Mouse (Mus musculus) kidney, postnatal 14 days (tissue): Measurements from ENCODE around the gene Gm13128.
"Not testable (repeated sequence)": the region's sequence is repeated elsewhere in the genome, so short reads cannot be mapped to it uniquely, and the experiment has no call there.

ENCODE experiments used
- DNase-seq: peaks from one replicate; pipeline ENCODE4 v3.0.0; 2022; ENCODE audit warnings: mixed read lengths

Gm13128 gene

DNA sequence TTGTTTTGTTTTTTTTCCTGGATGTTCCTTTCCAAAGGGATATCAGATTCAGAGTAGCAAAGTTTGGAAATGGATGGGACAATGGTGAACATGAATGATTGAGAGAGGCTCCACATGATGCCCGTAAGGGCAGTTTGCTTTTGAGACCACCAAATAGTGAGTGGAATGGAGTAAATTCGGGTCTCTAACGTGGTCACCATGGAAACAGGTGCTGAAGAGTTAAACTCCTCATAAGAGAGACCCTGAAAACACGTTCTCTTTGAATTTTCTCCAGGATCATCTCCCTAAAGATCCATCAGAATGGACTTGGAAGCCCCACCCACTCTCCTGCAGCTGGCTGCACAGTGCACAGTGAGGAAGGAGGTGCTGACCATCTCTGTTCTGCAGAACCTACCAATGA, at the start of gene Gm13128:
TSS of gene Gm13128 (plus strand) at position 301 of the 400 bp plus-strand sequence.
- not testable (repeated sequence) for DNase-seq

GRCm38 (mm10) chr4:144280388-144280787, 49.7 kb upstream of the Gm13128 start, which contains the start of gene Pramel5:
Gene Pramel5 (minus strand): TSS chr4:144280488.
- DNase-seq = not testable (repeated sequence)

GRCm38 (mm10) chr4:144299414-144299813, 30.6 kb upstream of the Gm13128 start:
- not testable (repeated sequence) for DNase-seq

DNA sequence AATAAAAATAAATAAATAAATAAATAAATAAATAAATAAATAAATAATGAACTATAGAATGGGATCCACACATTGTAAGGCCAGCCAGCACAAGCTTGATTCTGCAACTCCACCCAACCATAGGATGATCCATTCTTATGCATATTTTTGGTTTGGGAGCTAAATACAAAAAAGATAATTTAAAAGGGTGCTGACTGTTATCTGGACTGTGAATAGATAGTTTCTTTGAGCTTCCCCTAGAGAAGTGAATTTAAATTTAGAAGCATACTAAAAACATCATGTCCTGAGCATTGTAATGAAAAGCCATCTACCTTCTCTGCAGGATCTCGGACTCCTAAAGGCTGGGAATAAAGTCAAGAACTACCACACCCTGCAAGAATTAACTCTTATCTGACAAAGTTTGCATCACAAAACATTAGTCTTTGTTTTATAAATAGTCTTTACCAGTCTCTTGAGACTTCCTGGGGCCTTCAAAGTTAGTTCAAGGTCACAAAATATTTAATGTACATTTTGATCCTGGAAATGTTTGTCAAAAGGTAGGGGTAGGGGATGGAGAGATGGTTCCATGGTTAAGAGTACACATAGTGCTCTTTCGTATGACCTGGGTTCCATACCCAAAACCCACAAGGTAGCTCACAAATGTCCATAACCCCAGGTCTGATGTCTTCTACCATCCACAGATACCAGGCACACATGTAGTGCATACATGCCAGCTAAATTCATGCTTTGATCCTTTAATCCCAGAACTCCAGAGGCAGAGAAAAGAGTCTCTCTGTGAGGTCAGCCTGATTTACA, 17.2 kb upstream of the Gm13128 start:
- DNase-seq = not testable (repeated sequence)

DNA sequence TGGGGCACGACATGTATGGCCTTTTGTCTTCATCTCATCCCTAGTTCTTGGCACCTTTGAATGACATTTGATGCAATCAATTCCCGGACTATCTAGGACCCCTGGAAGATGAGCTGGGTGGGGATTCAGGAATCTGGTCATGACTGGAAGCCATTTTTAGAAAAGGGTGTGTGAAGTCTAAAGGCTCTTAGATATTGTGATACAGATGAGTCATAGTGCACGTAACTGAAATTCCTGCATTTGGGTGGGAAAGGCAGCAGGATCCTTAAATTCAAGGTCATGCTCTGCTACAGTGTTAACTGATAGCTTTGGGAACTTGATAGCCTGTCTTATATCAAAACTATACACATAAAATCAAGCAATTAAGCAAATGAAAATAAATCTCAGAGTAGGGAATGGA, 5.8 kb downstream of the Gm13128 start:
- DNase-seq = not testable (repeated sequence)

DNA sequence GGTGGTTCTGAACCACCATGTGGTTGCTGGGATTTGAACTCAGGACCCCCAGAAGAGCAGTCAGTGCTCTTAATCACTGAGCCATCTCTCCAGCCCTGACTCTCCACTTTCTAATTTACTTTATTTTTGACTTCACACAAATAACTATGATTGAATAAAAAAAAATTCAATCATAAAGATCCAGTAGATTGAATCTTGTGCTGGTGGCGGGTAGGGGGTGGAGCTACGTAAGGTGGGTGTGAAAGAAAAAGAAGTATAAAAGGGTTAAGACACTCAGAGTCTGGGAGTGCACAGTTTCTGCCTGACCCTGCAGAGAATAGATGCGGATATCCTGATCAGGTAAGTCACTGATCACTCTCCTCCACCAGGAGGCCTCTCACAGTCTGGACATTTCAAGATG, 27.6 kb downstream of the Gm13128 start, which contains the start of gene Gm13119:
TSS of gene Gm13119 (plus strand) at position 301 of the 400 bp plus-strand sequence.
- DNase-seq = not testable (repeated sequence)

DNA sequence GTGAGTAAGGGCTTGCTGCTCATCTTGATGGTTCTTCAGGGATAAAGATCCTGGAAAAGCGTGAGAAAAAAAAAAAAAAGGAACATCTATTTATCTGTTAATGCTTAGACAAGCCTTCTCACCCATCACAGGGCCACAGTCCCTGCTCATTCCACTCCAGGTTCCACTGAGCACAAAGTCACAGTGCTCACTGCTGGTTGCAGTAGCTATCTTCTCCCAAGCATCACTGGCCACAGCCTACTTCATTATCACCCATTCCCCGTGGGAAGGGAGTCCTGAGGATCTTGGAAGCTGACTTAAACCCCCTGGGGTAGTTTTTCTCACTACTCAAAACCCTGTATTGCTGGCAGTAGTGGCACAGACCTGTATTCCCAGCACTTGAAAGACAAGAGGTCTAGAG, 47.9 kb downstream of the Gm13128 start, which contains the start of gene Pramef20:
TSS of gene Pramef20 (minus strand) at position 23 of the 400 bp plus-strand sequence.
- no peak for DNase-seq
